Mouse (Mus musculus): ENCODE measurements around the gene H2-M5.

Gene H2-M5

GRCm38 (mm10) chr17:36948286-36948685 lies 41.1 kb downstream of the H2-M5 start:
- DNase-seq (ENCODE audit: low spot score): no peak

- DNase-seq (ENCODE audit: low spot score): peak; percentile 39
These were observed 42.1 kb downstream of the H2-M5 start for GRCm38 (mm10) chr17:36947051-36947819.

DNA sequence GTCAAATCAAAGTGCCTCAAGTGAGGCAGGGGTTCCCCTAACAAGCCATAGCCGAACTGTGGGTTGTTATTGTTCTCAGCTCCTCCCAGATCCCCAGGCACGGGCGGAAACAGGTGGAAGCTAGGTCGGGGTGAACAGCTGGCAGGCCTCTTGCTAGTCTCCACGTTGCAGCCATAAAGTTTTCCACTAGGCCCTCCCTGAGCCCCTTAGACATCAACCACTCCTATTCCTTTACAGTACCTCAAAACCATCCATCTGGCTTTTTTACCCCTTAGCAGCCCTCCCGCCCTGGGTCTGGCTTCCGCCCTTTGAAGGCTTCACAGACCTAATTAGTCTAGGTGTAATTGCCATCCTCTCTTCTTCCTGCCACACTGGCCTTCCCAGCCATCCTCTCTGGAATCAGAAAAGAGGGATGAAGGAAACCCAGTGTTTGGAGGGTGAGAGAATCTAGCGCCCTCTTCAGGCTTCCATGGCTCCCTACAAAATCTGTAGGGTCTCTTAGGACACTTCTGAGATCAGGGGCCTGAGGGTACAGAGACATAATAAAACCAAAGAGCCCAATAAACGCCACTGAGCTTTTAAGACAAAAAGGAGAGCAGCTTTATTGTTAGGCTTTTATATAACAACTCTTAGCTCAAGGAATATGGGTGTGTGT lies 45.1 kb downstream of the H2-M5 start:
- DNase-seq (ENCODE audit: low spot score): no peak

DNA sequence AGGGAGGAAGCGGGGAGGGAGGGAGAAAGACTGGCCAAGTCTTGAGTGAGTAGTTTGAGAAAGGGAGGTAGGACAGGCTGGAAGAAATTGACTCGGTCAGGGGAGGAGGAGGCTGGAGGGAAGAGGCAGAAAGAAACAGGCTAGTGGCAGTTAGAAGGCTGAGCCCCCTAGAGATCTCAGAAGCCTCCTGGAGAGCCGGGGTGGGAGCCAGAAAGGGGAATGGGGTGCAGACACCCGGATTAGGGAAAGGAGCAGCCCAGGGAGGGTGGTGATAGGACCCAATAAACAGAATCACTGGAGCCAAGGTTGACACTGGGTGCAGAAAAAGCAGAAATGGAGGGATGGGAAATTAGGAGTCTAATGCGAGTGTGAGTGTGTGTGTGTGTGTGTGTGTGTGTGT lies 45.6 kb downstream of the H2-M5 start:
- no peak for DNase-seq (ENCODE audit: low spot score)

- no peak for DNase-seq (ENCODE audit: low spot score)
These were observed 46.4 kb downstream of the H2-M5 start, which contains the start of gene Rnf39 for GRCm38 (mm10) chr17:36942791-36943471. Rnf39 (plus strand) TSS chr17:36942918.

DNA sequence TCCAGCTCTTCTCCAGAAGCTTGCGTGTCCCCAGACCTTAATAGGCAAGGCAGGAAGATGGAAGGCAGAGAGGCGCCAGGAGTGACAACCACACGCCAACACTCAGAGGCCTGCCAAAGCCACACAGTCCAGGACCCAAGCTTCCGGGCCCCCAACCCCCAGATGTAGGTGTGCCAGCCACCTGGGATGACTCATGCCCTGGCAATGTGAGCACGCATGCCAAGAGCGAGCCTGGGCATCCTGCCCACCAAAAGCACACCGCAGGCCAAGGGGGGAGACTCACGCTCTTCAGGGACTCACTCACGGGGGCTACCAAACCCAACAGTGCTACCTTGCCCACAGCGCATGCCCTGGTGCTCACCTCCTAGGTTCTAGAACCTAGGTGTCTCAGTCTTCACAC lies 46.9 kb downstream of the H2-M5 start:
- no peak for DNase-seq (ENCODE audit: low spot score)

- DNase-seq (ENCODE audit: low spot score): no peak
These were observed 51.3 kb downstream of the H2-M5 start for GRCm38 (mm10) chr17:36938056-36938455.
